Comparison of ENCODE assay signal across 9 mouse cellular contexts in the genomic region with DNA sequence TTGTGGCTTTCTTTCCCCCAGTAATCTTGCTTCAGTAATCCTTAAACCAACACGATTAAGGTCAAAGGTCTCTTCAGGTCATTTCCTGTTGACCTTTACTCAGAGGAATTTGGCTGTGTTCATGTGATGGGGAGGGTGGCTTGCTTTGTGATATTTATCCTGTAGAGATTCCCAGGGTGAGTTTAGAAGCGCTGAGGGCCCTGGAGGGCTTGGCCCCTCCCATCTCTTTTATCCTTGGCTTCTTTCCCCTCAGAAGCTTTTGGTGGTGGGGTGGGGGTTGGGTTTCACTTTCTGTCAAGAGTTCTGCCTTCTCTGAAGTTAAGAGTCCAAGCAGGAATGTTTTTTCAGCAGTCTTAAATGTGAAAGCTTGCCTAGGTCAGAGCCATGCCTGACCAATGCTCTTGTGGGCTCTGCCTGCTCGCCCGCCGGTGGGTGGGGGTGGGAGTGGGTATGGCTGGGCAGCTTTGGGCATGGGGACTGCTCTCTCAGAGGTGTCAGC. TPM values are rescaled to one million over a fixed set of nuclear protein-coding genes. Genes with fewer than 3 reads are reported as not detected.
DNase-seq lines count a peak whose midpoint lies in the region; ATAC-seq and TF ChIP-seq lines count a peak whose summit lies in the region.
"Had no signal": no experiment of that assay in that cellular context is flagged by ENCODE, and none has a peak within 500 bp of the region (broad histone marks: within the 10 kb centered on the region; RNA-seq: fewer than 3 reads in every experiment).

No protein-coding gene starts in this region.

- TF ChIP-seq CTCF in left cerebral cortex, adult 2 months (IDR thresholded peaks at IDR 0.05): no peak
- no peak for TF ChIP-seq CTCF in intestine, postnatal 0 days (IDR thresholded peaks at IDR 0.05; ENCODE audit: low read depth)

- H3K27ac ChIP-seq in left cerebral cortex, adult 2 months: peak overlapping the region; percentile 67
- H3K27ac ChIP-seq in intestine, postnatal 0 days (ENCODE audit: low read depth, low read length): peak overlapping the region; percentile 63
- peak overlapping the region; percentile 73 for H3K27ac ChIP-seq in liver, embryonic 16.5 days (ENCODE audit: low read length)

- H3K9me3 ChIP-seq in intestine, postnatal 0 days (ENCODE audit: control insufficient read depth): no peaks in the 10 kb centered on the region
- H3K9me3 ChIP-seq in liver, embryonic 16.5 days (replicated peaks; ENCODE audit: control insufficient read depth, low read length): no peaks in the 10 kb centered on the region

- H3K4me2 ChIP-seq in intestine, postnatal 0 days (replicated peaks; ENCODE audit: low read depth): peak overlapping the region; percentile 48
- peak overlapping the region; percentile 30 for H3K4me2 ChIP-seq in liver, embryonic 16.5 days (ENCODE audit: low read depth, low read length)

- intact Hi-C loops in left cerebral cortex, adult 2 months (cut with DNase I): no loop called here
- intact Hi-C loops in left cerebral cortex, postnatal 25 days (cut with DNase I): no loop called here

- H3K4me3 ChIP-seq in left cerebral cortex, adult 2 months: no peak overlapping the region
- 0 out of 2 replicates have a peak overlapping the region, but pooled peaks have one; percentile 4 for H3K4me3 ChIP-seq in intestine, postnatal 0 days (ENCODE audit: low read depth, low read length)
- peak overlapping the region; percentile 20; the same call in 1 of the 2 replicates for H3K4me3 ChIP-seq in liver, embryonic 16.5 days (ENCODE audit: low read depth, low read length)

- no peak for DNase-seq in left cerebral cortex, adult 2 months (ENCODE audit: extremely low spot score in 1 of 2, low spot score in 2 of 2)
- no peak for DNase-seq in left cerebral cortex, postnatal 25 days (ENCODE audit: low spot score in 2 of 2)
- DNase-seq in forelimb bud, embryonic 11.5 days (ENCODE audit: low read depth, low spot score): peak; percentile 54
- peak; percentile 67 for DNase-seq in retina, embryonic 14.5 days (ENCODE audit: low spot score)
- DNase-seq in cerebellum, postnatal 14 days: no peak
- no peak for DNase-seq in cerebellum, adult 8-10 months

- peak; percentile 74 for ATAC-seq in intestine, postnatal 0 days
- peak; percentile 80 for ATAC-seq in liver, embryonic 16.5 days (ENCODE audit: low read depth)

- H3K27me3 ChIP-seq in intestine, postnatal 0 days (replicated peaks; ENCODE audit: control insufficient read depth, insufficient read depth, low read length): no peaks in the 10 kb centered on the region
- H3K27me3 ChIP-seq in liver, embryonic 16.5 days (ENCODE audit: control insufficient read depth, insufficient read depth, low read depth, low read length): no peaks in the 10 kb centered on the region

- H3K4me1 ChIP-seq in intestine, postnatal 0 days (replicated peaks; ENCODE audit: control insufficient read depth, insufficient read depth, low read length): peaks cover 7% of the 10 kb centered on the region
- peaks cover 9% of the 10 kb centered on the region for H3K4me1 ChIP-seq in liver, embryonic 16.5 days (ENCODE audit: control insufficient read depth, low read depth, low read length)

- 4% methylated on average over 5 of the region's 5 CpGs for WGBS in intestine, postnatal 0 days
- WGBS in liver, embryonic 16.5 days (ENCODE audit: insufficient replicate concordance): 23% methylated on average over 5 of the region's 5 CpGs

- H3K9ac ChIP-seq in intestine, postnatal 0 days (ENCODE audit: low read depth, low read length): no peak overlapping the region
- no peak overlapping the region for H3K9ac ChIP-seq in liver, embryonic 16.5 days (ENCODE audit: low read depth, low read length)

- no peaks in the 10 kb centered on the region for H3K36me3 ChIP-seq in intestine, postnatal 0 days (ENCODE audit: control insufficient read depth, insufficient read depth)
- H3K36me3 ChIP-seq in liver, embryonic 16.5 days (ENCODE audit: control insufficient read depth, insufficient read depth): no peaks in the 10 kb centered on the region
- H3K36me3 ChIP-seq: G1E had no signal

RNA-seq across cellular contexts. Expression of a gene that starts 18.1 kb away (rescaled TPM):
- 100 to 1,000 TPM; 142 to 152 TPM for total RNA-seq in left cerebral cortex, adult 2 months (2021)
- total RNA-seq in left cerebral cortex, postnatal 25 days (2021): 100 to 1,000 TPM; 126 to 130 TPM
- polyA plus RNA-seq in intestine, postnatal 0 days (2015; fragmentation: Nextera tagmentation; extraction: Ambion mirVana): 4.9 and 5.3 TPM in 2 replicates
- 3.4 and 3.7 TPM in 2 replicates for polyA plus RNA-seq in liver, embryonic 16.5 days (2015; fragmentation: Nextera tagmentation; extraction: Ambion mirVana)

Comparison
In these comparisons a context has a peak if more than half of its experiments do, and no peak if none do; other contexts are left out.
1. DNase-seq: peak in forelimb bud, embryonic 11.5 days (single experiment) and retina, embryonic 14.5 days (single experiment); none in left cerebral cortex, adult 2 months (0 of 2), left cerebral cortex, postnatal 25 days (0 of 2), cerebellum, postnatal 14 days (0 of 2) and cerebellum, adult 8-10 months (single experiment).
2. Peak in every context shown above with its lines, with median percentiles within 50 percentile points of each other: H3K27ac ChIP-seq.